Mouse (Mus musculus) fibroblast of lung, adult 2 months (primary cell): Measurements from ENCODE around the gene Lime1.

Source experiments
- DNase-seq: peaks from one replicate; pipeline ENCODE4 v3.0.0-alpha.2; 2011; ENCODE audit warnings: low read depth

The Lime1 gene

GRCm38 (mm10) chr2:181379778-181380177 lies at the start of gene Lime1:
Gene Lime1, plus strand, starts transcription at chr2:181380078.
- DNase-seq, result no peak

GRCm38 (mm10) chr2:181332542-181332941 lies 47.3 kb upstream of the Lime1 start:
- no peak for DNase-seq

- peak; percentile 24 for DNase-seq
These were observed 45.9 kb upstream of the Lime1 start for GRCm38 (mm10) chr2:181334023-181334422.

GRCm38 (mm10) chr2:181340426-181340825 lies 39.5 kb upstream of the Lime1 start:
- DNase-seq, result no peak

- no peak for DNase-seq
These were observed 37.1 kb upstream of the Lime1 start for GRCm38 (mm10) chr2:181342766-181343165.

- no peak for DNase-seq
These were observed 23.1 kb upstream of the Lime1 start for GRCm38 (mm10) chr2:181356780-181357179.

- no peak for DNase-seq
These were observed 15.9 kb upstream of the Lime1 start for GRCm38 (mm10) chr2:181363946-181364345.

- no peak for DNase-seq
These were observed 15.4 kb upstream of the Lime1 start for GRCm38 (mm10) chr2:181364487-181364859.

- DNase-seq, result peak; percentile 54
These were observed 14.8 kb upstream of the Lime1 start, which contains the start of the genes Zgpat and Arfrp1 for GRCm38 (mm10) chr2:181364860-181365596. Gene Zgpat, plus strand, starts transcription at chr2:181364928. Gene Arfrp1, minus strand, starts transcription at chr2:181365404.

- no peak for DNase-seq
These were observed 14.2 kb upstream of the Lime1 start for GRCm38 (mm10) chr2:181365655-181366075.

- DNase-seq, result no peak
These were observed 9.9 kb upstream of the Lime1 start for GRCm38 (mm10) chr2:181370001-181370400.

GRCm38 (mm10) chr2:181375787-181376186 lies 4.1 kb upstream of the Lime1 start:
- DNase-seq, result no peak

- DNase-seq, result no peak
These were observed 2.6 kb upstream of the Lime1 start for GRCm38 (mm10) chr2:181377230-181377629.

- no peak for DNase-seq
These were observed 1.2 kb upstream of the Lime1 start for GRCm38 (mm10) chr2:181378701-181379100.

- no peak for DNase-seq
These were observed 373 bp downstream of the Lime1 start for GRCm38 (mm10) chr2:181380251-181380650.

GRCm38 (mm10) chr2:181381107-181381506 lies 1.2 kb downstream of the Lime1 start:
- no peak for DNase-seq

GRCm38 (mm10) chr2:181381631-181382306 lies 1.9 kb downstream of the Lime1 start:
- DNase-seq, result no peak

GRCm38 (mm10) chr2:181384463-181384862 lies 4.6 kb downstream of the Lime1 start:
- no peak for DNase-seq

- peak; percentile 18 for DNase-seq
These were observed 5.1 kb downstream of the Lime1 start for GRCm38 (mm10) chr2:181384919-181385391.

- DNase-seq, result peak; percentile 35
These were observed 6.0 kb downstream of the Lime1 start for GRCm38 (mm10) chr2:181385885-181386284.

- DNase-seq, result no peak
These were observed 6.9 kb downstream of the Lime1 start for GRCm38 (mm10) chr2:181386663-181387210.

GRCm38 (mm10) chr2:181390136-181390870 lies 10.4 kb downstream of the Lime1 start:
- no peak for DNase-seq
